Mouse (Mus musculus): ENCODE measurements around the gene Ptger1.

GRCm38 (mm10) chr8:83664096-83664495 is 2.4 kb upstream of the Ptger1 start:
- no peak for TF ChIP-seq CTCF (IDR thresholded peaks at IDR 0.05; ENCODE audit: extremely low read depth, insufficient read depth, low read length)
- no peak for TF ChIP-seq POLR2A (IDR thresholded peaks at IDR 0.05; ENCODE audit: extremely low read depth, insufficient read depth, low read length)

Measured in cortical plate, adult 2 months (tissue).